Mouse (Mus musculus): ENCODE measurements at regions not wholly inside any gene's neighbourhood (a gene's known extent, or its start where the extent isn't known, plus 50 kb on each side); places are given as distances from the start of the nearest gene placed in this dataset.
A peak's percentile ranks its signal among the peaks of the same experiment; 100 is the strongest.

DNA sequence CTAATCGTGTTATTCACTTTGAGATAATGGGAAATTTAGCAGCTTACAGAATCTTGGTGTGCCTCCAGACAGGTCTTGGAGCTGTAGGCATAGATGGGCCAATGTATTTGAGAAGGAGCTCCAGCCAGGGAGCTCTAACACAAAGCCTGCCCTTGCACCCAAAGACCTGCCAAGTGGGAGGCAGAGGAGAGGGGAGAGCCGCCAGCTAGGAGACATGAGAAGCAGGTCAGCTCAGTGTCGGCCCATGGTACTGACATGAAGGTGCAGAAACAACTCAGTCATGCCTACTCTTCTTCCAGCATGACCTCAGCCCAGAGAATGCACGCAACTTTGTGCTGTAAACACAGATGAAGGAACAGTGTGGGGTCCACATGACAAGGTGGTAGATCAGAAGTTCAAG is 128.8 kb downstream of the Ackr3 start:
- H3K27me3 ChIP-seq (ENCODE audit: insufficient read depth, low read length): no peaks in the 10 kb centered on the region
- 0 out of 2 replicates have a peak, but pooled peaks cover 7% of the 10 kb centered on the region for H3K4me1 ChIP-seq (ENCODE audit: insufficient read depth)
- ATAC-seq (no peak), DNase-seq (no peak)
- H3K27ac ChIP-seq (ENCODE audit: low read depth, low read length): no peak overlapping the region
- 85% methylated on average over 4 of the region's 4 CpGs for WGBS
- no peaks in the 10 kb centered on the region for H3K36me3 ChIP-seq (ENCODE audit: insufficient read depth)
- H3K4me3 ChIP-seq (ENCODE audit: low read depth, low read length): no peak overlapping the region
- no peaks in the 10 kb centered on the region for H3K9me3 ChIP-seq (ENCODE audit: low read length)
- H3K9ac ChIP-seq: no peak overlapping the region
- no peak for TF ChIP-seq CTCF (IDR thresholded peaks at IDR 0.05; ENCODE audit: low read depth)
- no peak overlapping the region for H3K4me2 ChIP-seq (ENCODE audit: low read depth)

DNA sequence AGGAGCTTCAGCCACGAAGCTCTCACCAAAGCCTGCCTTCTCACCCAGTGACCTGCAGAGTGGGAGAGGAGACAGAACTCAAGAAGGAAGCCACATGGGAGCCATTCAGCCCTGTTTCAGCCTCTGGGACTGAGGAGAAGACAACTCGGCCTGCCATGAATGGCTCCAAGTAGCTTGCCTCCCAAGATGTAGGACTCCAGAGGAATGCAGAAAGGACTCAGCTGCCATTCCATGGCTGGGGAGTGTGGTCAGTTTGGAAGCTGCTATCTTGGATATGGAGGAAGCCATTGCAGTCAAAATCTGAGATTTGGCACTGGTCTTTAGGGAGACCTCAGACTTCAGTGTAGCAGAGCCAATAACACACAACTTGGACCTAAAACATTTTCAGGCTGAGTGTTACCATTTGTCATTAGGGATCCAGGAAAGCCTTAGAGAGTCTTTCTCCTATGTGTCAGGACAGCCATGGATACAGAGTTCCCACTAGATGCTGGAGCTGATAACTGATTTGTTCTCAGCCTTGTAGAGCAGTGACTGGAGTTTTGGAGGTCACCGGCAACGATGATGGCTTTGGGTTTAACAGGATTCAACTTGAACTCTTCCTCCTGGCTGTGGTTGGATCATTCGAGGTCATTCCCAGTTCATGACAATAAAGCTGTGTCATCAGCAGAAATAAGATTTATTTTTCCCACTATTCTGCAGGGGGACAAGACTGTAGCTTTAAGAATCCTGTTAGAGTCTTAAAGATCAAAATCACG is 130.1 kb downstream of the Ackr3 start:
- 89% methylated on average over 6 of the region's 6 CpGs for WGBS
- H3K27me3 ChIP-seq (ENCODE audit: insufficient read depth, low read length): no peaks in the 10 kb centered on the region
- no peak overlapping the region for H3K9ac ChIP-seq

DNA sequence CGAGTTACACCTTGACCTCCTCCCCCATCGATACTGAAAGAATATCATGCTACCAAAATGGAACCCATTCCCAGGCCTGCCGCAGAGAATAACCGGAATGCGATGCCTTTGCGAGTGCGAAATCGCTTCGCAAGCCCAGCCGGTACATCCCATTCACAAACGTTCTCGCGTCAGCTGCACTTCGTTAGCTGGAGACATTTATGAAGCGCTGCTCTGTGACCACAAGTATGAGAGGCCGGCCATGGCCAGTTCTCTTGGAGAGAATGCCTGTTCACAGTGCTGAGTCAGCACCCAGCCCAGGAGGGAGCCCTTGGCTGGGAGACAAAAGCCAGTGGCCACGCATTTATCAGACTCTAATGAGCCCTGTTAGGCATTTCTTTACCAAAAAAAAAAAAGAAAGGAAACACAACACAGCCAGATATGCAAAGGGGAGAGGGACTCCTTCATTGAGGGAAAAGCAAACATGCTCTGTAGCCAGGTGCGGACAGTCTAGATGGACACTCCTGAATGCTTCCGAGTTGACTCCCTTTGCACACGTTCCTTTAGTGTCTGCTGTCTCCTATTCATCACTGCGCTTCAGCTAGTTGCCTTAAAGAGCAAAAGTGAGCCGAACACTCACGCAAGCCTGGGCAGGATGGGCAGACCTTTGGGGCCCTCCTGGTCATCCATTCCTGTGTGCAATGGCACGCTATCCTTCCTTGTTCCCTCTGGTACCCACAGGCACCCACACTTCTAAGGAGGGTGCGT is 131.4 kb downstream of the Ackr3 start:
- Histone ChIP-seq H3K4me2 (ENCODE audit: low read depth) (no peak overlapping the region), H3K4me1 (ENCODE audit: insufficient read depth) (0 out of 2 replicates have a peak, but pooled peaks cover 7% of the 10 kb centered on the region), H3K4me3 (ENCODE audit: low read depth, low read length) (no peak overlapping the region), H3K36me3 (ENCODE audit: insufficient read depth) (no peaks in the 10 kb centered on the region), H3K27ac (ENCODE audit: low read depth, low read length) (no peak overlapping the region), H3K9me3 (ENCODE audit: low read length) (no peaks in the 10 kb centered on the region), H3K9ac (no peak overlapping the region), H3K27me3 (ENCODE audit: insufficient read depth, low read length) (no peaks in the 10 kb centered on the region)
- no peak for TF ChIP-seq CTCF (IDR thresholded peaks at IDR 0.05; ENCODE audit: low read depth)
- peak; percentile 25; the same call in 1 of the 2 replicates for ATAC-seq
- WGBS: 48% methylated on average over 25 of the region's 25 CpGs
- DNase-seq: peak; percentile 46

More for the DNA sequence above, 130.1 kb downstream of the Ackr3 start:
- Histone ChIP-seq H3K27ac (ENCODE audit: low read depth, low read length) (no peak overlapping the region), H3K4me2 (ENCODE audit: low read depth) (no peak overlapping the region), H3K9me3 (ENCODE audit: low read length) (no peaks in the 10 kb centered on the region), H3K4me1 (ENCODE audit: insufficient read depth) (0 out of 2 replicates have a peak, but pooled peaks cover 7% of the 10 kb centered on the region), H3K4me3 (ENCODE audit: low read depth, low read length) (no peak overlapping the region), H3K36me3 (ENCODE audit: insufficient read depth) (no peaks in the 10 kb centered on the region)
- ATAC-seq: no peak
- TF ChIP-seq CTCF (IDR thresholded peaks at IDR 0.05; ENCODE audit: low read depth): no peak
- DNase-seq: no peak

DNA sequence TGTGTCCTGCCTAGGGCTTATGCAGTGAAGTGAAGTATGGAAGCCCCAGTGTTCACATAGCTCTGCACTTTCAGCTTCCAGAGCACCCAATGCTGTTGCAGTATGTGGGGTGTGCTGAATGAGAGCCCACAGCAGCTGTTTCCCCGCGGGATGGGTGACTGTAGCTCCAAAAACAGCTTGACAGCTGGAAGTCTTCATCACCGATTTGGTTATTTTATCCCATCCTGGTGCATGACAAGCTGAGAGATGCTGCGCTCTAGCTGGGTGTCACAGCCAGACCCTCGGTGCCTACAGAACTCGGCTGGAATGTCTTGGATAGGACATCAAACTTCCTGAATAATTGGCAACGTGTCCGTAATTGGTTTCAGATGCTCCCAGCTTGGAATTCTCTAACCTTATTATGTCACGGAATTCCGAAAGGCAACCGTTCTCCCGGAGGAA is 134.1 kb downstream of the Ackr3 start:
- Histone ChIP-seq H3K27ac (ENCODE audit: low read depth, low read length) (no peak overlapping the region), H3K36me3 (ENCODE audit: insufficient read depth) (no peaks in the 10 kb centered on the region), H3K9me3 (ENCODE audit: low read length) (no peaks in the 10 kb centered on the region), H3K4me3 (ENCODE audit: low read depth, low read length) (no peak overlapping the region), H3K27me3 (ENCODE audit: insufficient read depth, low read length) (no peaks in the 10 kb centered on the region), H3K4me2 (ENCODE audit: low read depth) (no peak overlapping the region), H3K4me1 (ENCODE audit: insufficient read depth) (0 out of 2 replicates have a peak, but pooled peaks cover 7% of the 10 kb centered on the region), H3K9ac (no peak overlapping the region)
- TF ChIP-seq CTCF (IDR thresholded peaks at IDR 0.05; ENCODE audit: low read depth): no peak
- DNase-seq: no peak
- no peak for ATAC-seq
- WGBS: 82% methylated on average over 12 of the region's 12 CpGs

DNA sequence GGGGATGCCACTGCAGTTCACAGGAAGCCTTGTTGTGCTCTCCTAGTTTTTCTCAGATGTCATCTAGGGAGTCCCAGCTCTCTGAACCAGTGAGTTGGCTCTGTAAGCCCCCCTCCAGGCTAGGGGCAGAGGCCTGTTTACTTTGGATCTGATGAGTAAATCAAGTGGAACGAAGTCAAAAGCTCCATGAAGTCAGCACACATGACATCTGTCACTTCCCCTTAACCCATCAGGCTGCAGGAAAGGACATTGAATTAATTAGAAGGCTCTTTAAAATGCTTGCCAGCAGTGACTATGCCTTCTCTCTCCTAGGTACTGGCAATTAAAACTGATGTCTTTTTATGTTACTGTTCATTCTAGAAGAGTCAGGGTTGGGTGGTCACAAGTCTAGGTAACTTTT is 138.6 kb downstream of the Ackr3 start:
- ATAC-seq: no peak
- WGBS: 29% methylated on average over 1 of the region's 1 CpGs

GRCm38 (mm10) chr1:90343492-90343891 is 139.7 kb downstream of the Ackr3 start:
- TF ChIP-seq CTCF (IDR thresholded peaks at IDR 0.05; ENCODE audit: low read depth): no peak

More for the DNA sequence above, 138.6 kb downstream of the Ackr3 start:
- no peak for DNase-seq
- H3K4me2 ChIP-seq (ENCODE audit: low read depth): no peak overlapping the region
- no peaks in the 10 kb centered on the region for H3K9me3 ChIP-seq (ENCODE audit: low read length)
- no peaks in the 10 kb centered on the region for H3K27me3 ChIP-seq (ENCODE audit: insufficient read depth, low read length)
- no peak for TF ChIP-seq CTCF (IDR thresholded peaks at IDR 0.05; ENCODE audit: low read depth)
- no peaks in the 10 kb centered on the region for H3K4me1 ChIP-seq (ENCODE audit: insufficient read depth)
- H3K36me3 ChIP-seq (ENCODE audit: insufficient read depth): no peaks in the 10 kb centered on the region
- no peak overlapping the region for H3K27ac ChIP-seq (ENCODE audit: low read depth, low read length)
- no peak overlapping the region for H3K4me3 ChIP-seq (ENCODE audit: low read depth, low read length)
- H3K9ac ChIP-seq: no peak overlapping the region

DNA sequence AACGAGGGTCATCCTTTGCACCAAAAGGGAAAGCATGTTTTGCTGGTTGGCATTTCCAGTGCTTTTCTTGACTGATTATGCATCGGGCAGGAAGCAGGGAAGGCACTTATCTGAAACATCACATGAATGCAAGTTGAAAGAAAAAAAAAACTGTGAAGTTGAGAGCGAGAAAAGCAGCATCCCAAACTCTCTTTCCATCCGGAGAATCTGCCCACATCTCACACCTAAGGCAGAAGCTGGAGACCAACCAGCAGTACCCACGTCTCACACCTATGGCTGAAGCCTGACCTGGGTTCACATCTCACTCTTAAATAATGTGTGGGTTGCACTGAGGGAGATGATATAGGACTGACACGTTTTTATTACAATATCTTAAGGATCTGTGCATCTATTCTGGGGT is 143.3 kb downstream of the Ackr3 start:
- ATAC-seq: no peak
- no peak overlapping the region for H3K4me3 ChIP-seq (ENCODE audit: low read depth, low read length)
- WGBS: 56% methylated on average over 6 of the region's 6 CpGs

More at GRCm38 (mm10) chr1:90343492-90343891, 139.7 kb downstream of the Ackr3 start:
- no peaks in the 10 kb centered on the region for H3K9me3 ChIP-seq (ENCODE audit: low read length)
- no peak overlapping the region for H3K4me3 ChIP-seq (ENCODE audit: low read depth, low read length)
- no peak overlapping the region for H3K9ac ChIP-seq
- DNase-seq: no peak
- no peaks in the 10 kb centered on the region for H3K27me3 ChIP-seq (ENCODE audit: insufficient read depth, low read length)
- H3K4me1 ChIP-seq (ENCODE audit: insufficient read depth): 0 out of 2 replicates have a peak, but pooled peaks cover under 1% of the 10 kb centered on the region
- no peaks in the 10 kb centered on the region for H3K36me3 ChIP-seq (ENCODE audit: insufficient read depth)
- no peak overlapping the region for H3K27ac ChIP-seq (ENCODE audit: low read depth, low read length)
- ATAC-seq: no peak
- WGBS: 57% methylated on average over 2 of the region's 2 CpGs
- H3K4me2 ChIP-seq (ENCODE audit: low read depth): no peak overlapping the region

More for the DNA sequence above, 143.3 kb downstream of the Ackr3 start:
- H3K9ac ChIP-seq: no peak overlapping the region
- H3K27me3 ChIP-seq (ENCODE audit: insufficient read depth, low read length): no peaks in the 10 kb centered on the region
- H3K27ac ChIP-seq (ENCODE audit: low read depth, low read length): no peak overlapping the region
- H3K36me3 ChIP-seq (ENCODE audit: insufficient read depth): no peaks in the 10 kb centered on the region
- H3K4me1 ChIP-seq (ENCODE audit: insufficient read depth): 0 out of 2 replicates have a peak, but pooled peaks cover 5% of the 10 kb centered on the region
- H3K9me3 ChIP-seq (ENCODE audit: low read length): no peaks in the 10 kb centered on the region
- no peak for DNase-seq
- TF ChIP-seq CTCF (IDR thresholded peaks at IDR 0.05; ENCODE audit: low read depth): no peak
- H3K4me2 ChIP-seq (ENCODE audit: low read depth): no peak overlapping the region

Measured in forebrain, postnatal 0 days (tissue).